Mouse (Mus musculus): Measurements from ENCODE around the gene Gm49392. TPM values are rescaled to one million over a fixed set of nuclear protein-coding genes. Genes with fewer than 3 reads are reported as not detected.

Gene Gm49392
- polyA plus RNA-seq, 1 experiment: not detected

- no peak overlapping the region for H3K27ac ChIP-seq (ENCODE audit: insufficient read depth, low read length)
- no peak overlapping the region for H3K4me3 ChIP-seq (ENCODE audit: insufficient read depth, low read length)
- no peaks in the 10 kb centered on the region for H3K4me1 ChIP-seq (ENCODE audit: control insufficient read depth, insufficient read depth, low read length)
- TF ChIP-seq POLR2A (IDR thresholded peaks at IDR 0.05; ENCODE audit: low read depth, low read length) (no peak), CTCF (IDR thresholded peaks at IDR 0.05; ENCODE audit: borderline replicate concordance, insufficient read depth, low read length) (no peak)
Observed at GRCm38 (mm10) chr13:60843153-60843552, 53.5 kb downstream of the Gm49392 start.

GRCm38 (mm10) chr13:60842703-60843102 is 54.0 kb downstream of the Gm49392 start:
- Histone ChIP-seq H3K27ac (ENCODE audit: insufficient read depth, low read length) (no peak overlapping the region), H3K4me3 (ENCODE audit: insufficient read depth, low read length) (no peak overlapping the region), H3K4me1 (ENCODE audit: control insufficient read depth, insufficient read depth, low read length) (no peaks in the 10 kb centered on the region)
- TF ChIP-seq CTCF (IDR thresholded peaks at IDR 0.05; ENCODE audit: borderline replicate concordance, insufficient read depth, low read length): no peak
- no peak for TF ChIP-seq POLR2A (IDR thresholded peaks at IDR 0.05; ENCODE audit: low read depth, low read length)

- TF ChIP-seq CTCF (IDR thresholded peaks at IDR 0.05; ENCODE audit: borderline replicate concordance, insufficient read depth, low read length) (no peak), POLR2A (IDR thresholded peaks at IDR 0.05; ENCODE audit: low read depth, low read length) (no peak)
- Histone ChIP-seq H3K27ac (ENCODE audit: insufficient read depth, low read length) (no peak overlapping the region), H3K4me3 (ENCODE audit: insufficient read depth, low read length) (no peak overlapping the region), H3K4me1 (ENCODE audit: control insufficient read depth, insufficient read depth, low read length) (no peaks in the 10 kb centered on the region)
Observed at GRCm38 (mm10) chr13:60839353-60839902, 57.3 kb downstream of the Gm49392 start.

GRCm38 (mm10) chr13:60826052-60826451 is 70.6 kb downstream of the Gm49392 start:
- TF ChIP-seq POLR2A (IDR thresholded peaks at IDR 0.05; ENCODE audit: low read depth, low read length) (no peak), CTCF (IDR thresholded peaks at IDR 0.05; ENCODE audit: borderline replicate concordance, insufficient read depth, low read length) (no peak)
- H3K27ac ChIP-seq (ENCODE audit: insufficient read depth, low read length): no peak overlapping the region
- no peak overlapping the region for H3K4me3 ChIP-seq (ENCODE audit: insufficient read depth, low read length)
- H3K4me1 ChIP-seq (ENCODE audit: control insufficient read depth, insufficient read depth, low read length): 0 out of 2 replicates have a peak, but pooled peaks cover 1% of the 10 kb centered on the region

- Histone ChIP-seq H3K4me3 (ENCODE audit: insufficient read depth, low read length) (no peak overlapping the region), H3K4me1 (ENCODE audit: control insufficient read depth, insufficient read depth, low read length) (0 out of 2 replicates have a peak, but pooled peaks cover 2% of the 10 kb centered on the region), H3K27ac (ENCODE audit: insufficient read depth, low read length) (no peak overlapping the region)
- TF ChIP-seq POLR2A (IDR thresholded peaks at IDR 0.05; ENCODE audit: low read depth, low read length) (no peak), CTCF (IDR thresholded peaks at IDR 0.05; ENCODE audit: borderline replicate concordance, insufficient read depth, low read length) (no peak)
Observed at GRCm38 (mm10) chr13:60820486-60821175, 76.1 kb downstream of the Gm49392 start.

GRCm38 (mm10) chr13:60819469-60819868 is 77.2 kb downstream of the Gm49392 start:
- 0 out of 2 replicates have a peak, but pooled peaks cover 2% of the 10 kb centered on the region for H3K4me1 ChIP-seq (ENCODE audit: control insufficient read depth, insufficient read depth, low read length)
- no peak overlapping the region for H3K4me3 ChIP-seq (ENCODE audit: insufficient read depth, low read length)
- H3K27ac ChIP-seq (ENCODE audit: insufficient read depth, low read length): no peak overlapping the region
- TF ChIP-seq CTCF (IDR thresholded peaks at IDR 0.05; ENCODE audit: borderline replicate concordance, insufficient read depth, low read length) (peak; percentile 30; the same call in 1 of the 2 replicates), POLR2A (IDR thresholded peaks at IDR 0.05; ENCODE audit: low read depth, low read length) (no peak)

- Histone ChIP-seq H3K4me3 (ENCODE audit: insufficient read depth, low read length) (no peak overlapping the region), H3K27ac (ENCODE audit: insufficient read depth, low read length) (no peak overlapping the region), H3K4me1 (ENCODE audit: control insufficient read depth, insufficient read depth, low read length) (no peaks in the 10 kb centered on the region)
- TF ChIP-seq POLR2A (IDR thresholded peaks at IDR 0.05; ENCODE audit: low read depth, low read length): no peak
- no peak for TF ChIP-seq CTCF (IDR thresholded peaks at IDR 0.05; ENCODE audit: borderline replicate concordance, insufficient read depth, low read length)
Observed at GRCm38 (mm10) chr13:60813722-60814121, 83.0 kb downstream of the Gm49392 start.

GRCm38 (mm10) chr13:60812768-60813167 is 83.9 kb downstream of the Gm49392 start:
- H3K4me3 ChIP-seq (ENCODE audit: insufficient read depth, low read length): no peak overlapping the region
- no peaks in the 10 kb centered on the region for H3K4me1 ChIP-seq (ENCODE audit: control insufficient read depth, insufficient read depth, low read length)
- TF ChIP-seq POLR2A (IDR thresholded peaks at IDR 0.05; ENCODE audit: low read depth, low read length): no peak
- TF ChIP-seq CTCF (IDR thresholded peaks at IDR 0.05; ENCODE audit: borderline replicate concordance, insufficient read depth, low read length): no peak
- no peak overlapping the region for H3K27ac ChIP-seq (ENCODE audit: insufficient read depth, low read length)

GRCm38 (mm10) chr13:60809690-60810089 is 87.0 kb downstream of the Gm49392 start:
- H3K27ac ChIP-seq (ENCODE audit: insufficient read depth, low read length): no peak overlapping the region

GRCm38 (mm10) chr13:60802749-60803148 is 93.9 kb downstream of the Gm49392 start, which contains the start of gene Ctsll3:
Gene Ctsll3 (minus strand): TSS chr13:60802849.
- H3K4me1 ChIP-seq (ENCODE audit: control insufficient read depth, insufficient read depth, low read length): no peaks in the 10 kb centered on the region
- no peak within 1 kb of the TSS for H3K27ac ChIP-seq (ENCODE audit: insufficient read depth, low read length)
- no peak within 1 kb of the TSS for H3K4me3 ChIP-seq (ENCODE audit: insufficient read depth, low read length)
- TF ChIP-seq POLR2A (IDR thresholded peaks at IDR 0.05; ENCODE audit: low read depth, low read length) (no peak), CTCF (IDR thresholded peaks at IDR 0.05; ENCODE audit: borderline replicate concordance, insufficient read depth, low read length) (no peak)

More at GRCm38 (mm10) chr13:60809690-60810089, 87.0 kb downstream of the Gm49392 start:
- Histone ChIP-seq H3K4me1 (ENCODE audit: control insufficient read depth, insufficient read depth, low read length) (no peaks in the 10 kb centered on the region), H3K4me3 (ENCODE audit: insufficient read depth, low read length) (no peak overlapping the region)
- TF ChIP-seq POLR2A (IDR thresholded peaks at IDR 0.05; ENCODE audit: low read depth, low read length) (no peak), CTCF (IDR thresholded peaks at IDR 0.05; ENCODE audit: borderline replicate concordance, insufficient read depth, low read length) (no peak)

Other genes starting within 250 kb of the Gm49392 start
- not detected in 2 replicates for gene BC051665, start 110.5 kb downstream of the Gm49392 start, polyA plus RNA-seq (2011; ENCODE audit: insufficient read length, low read depth, missing spikeins)
- not detected in 2 replicates for gene Ctsll3, start 94.0 kb downstream of the Gm49392 start, polyA plus RNA-seq (2011; ENCODE audit: insufficient read length, low read depth, missing spikeins)
- not detected in 2 replicates for gene 4930486L24Rik, start 32.4 kb downstream of the Gm49392 start, polyA plus RNA-seq (2011; ENCODE audit: insufficient read length, low read depth, missing spikeins)
- gene Ctla2b, start 553 bp upstream of the Gm49392 start, polyA plus RNA-seq (2011; ENCODE audit: insufficient read length, low read depth, missing spikeins): 3.3 and 3.7 TPM in 2 replicates
- gene Tpbpb, start 8.0 kb upstream of the Gm49392 start, polyA plus RNA-seq (2011; ENCODE audit: insufficient read length, low read depth, missing spikeins): not detected in 2 replicates
- 0.95 TPM in 1 of 2 replicates, not detected in the other for gene Gm49393, start 38.7 kb upstream of the Gm49392 start, polyA plus RNA-seq (2011; ENCODE audit: insufficient read length, low read depth, missing spikeins)
- not detected in 2 replicates for gene Gm49391, start 39.7 kb upstream of the Gm49392 start, polyA plus RNA-seq (2011; ENCODE audit: insufficient read length, low read depth, missing spikeins)
- 27.8 and 47.8 TPM in 2 replicates for gene Ctla2a, start 39.7 kb upstream of the Gm49392 start, polyA plus RNA-seq (2011; ENCODE audit: insufficient read length, low read depth, missing spikeins)
- not detected in 2 replicates for gene Tpbpa, start 45.1 kb upstream of the Gm49392 start, polyA plus RNA-seq (2011; ENCODE audit: insufficient read length, low read depth, missing spikeins)
- not detected in 2 replicates for gene Ctsj, start 109.1 kb upstream of the Gm49392 start, polyA plus RNA-seq (2011; ENCODE audit: insufficient read length, low read depth, missing spikeins)
- gene Ctsq, start 143.7 kb upstream of the Gm49392 start, polyA plus RNA-seq (2011; ENCODE audit: insufficient read length, low read depth, missing spikeins): not detected in 2 replicates